Mouse (Mus musculus): ENCODE data around the gene Fbxo28. TPM values are rescaled to one million over a fixed set of nuclear protein-coding genes. Genes with fewer than 3 reads are reported as not detected.

Fbxo28 gene
- total RNA-seq (2021), result 10 to 100 TPM; 48.5 to 51.2 TPM

DNA sequence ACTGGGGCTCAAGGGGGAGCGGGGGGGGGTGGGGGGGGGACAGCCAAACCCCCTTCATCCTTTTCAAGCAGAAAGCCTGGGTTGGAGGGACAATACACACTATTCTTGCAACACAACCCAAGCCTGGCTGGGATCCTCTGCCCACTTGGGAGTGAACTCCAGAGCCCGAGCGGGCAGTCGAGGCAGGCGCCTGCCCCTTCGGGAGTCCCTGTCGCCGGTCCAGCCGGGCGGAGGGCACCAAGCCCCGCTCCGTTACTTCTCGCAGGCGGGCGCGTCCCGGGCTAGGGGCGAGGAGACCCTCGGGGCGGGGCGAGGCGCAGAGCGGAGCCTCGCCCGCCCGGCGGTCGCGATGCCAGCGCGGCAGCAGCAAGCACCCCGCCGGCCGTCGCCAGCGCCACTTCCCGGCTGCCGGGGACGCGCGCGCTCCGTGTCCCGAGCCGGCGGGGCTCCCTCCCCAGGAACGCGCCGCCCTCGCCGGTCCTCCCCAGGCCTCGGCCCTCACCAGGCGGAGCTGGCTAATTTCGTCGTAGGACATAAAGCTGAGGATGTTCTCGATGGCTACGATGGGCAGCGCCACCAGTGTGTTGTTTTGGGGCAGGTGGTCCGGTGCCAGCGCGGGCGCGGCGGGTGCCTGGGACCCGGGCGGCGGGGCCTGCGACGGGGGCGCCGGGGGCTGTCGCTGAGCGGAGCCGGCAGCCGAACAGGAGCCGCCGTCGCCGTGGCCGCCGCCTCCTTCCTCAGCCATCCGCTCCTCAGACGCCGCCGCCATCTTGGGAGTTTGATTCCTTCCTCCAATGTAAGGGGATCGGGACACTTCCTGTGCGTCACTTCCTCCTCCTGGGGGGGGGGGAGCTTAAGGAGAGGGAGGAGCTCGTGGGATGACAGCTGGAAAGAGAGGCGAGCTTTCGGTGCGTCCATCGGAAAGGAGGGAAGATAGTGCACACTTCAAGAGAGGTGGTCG is at the start of gene Fbxo28:
Gene Fbxo28 (minus strand): TSS at position 809 of the 961 bp plus-strand sequence.
- peak; percentile 82 to 83 for DNase-seq

DNA sequence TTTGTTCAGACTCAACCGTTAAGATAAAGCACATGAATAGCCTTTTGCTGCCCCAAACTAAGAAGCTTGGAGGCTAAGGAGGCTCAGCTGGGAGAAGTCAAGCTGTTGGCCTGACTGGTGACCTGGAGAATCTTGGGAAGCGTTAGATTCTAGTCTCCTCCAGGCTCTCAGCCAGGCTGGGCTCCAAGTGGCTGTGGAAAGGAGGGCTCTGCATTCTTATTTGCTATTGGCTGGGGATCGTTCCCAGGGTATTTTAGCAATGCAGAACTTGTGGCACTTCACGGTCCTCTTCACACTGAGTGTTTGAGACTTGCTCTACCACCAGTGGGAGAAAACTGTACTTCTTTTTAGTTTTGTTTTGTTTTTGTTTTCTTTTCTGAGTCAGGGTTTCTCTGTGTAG is 47.3 kb upstream of the Fbxo28 start:
- DNase-seq, result no peak

DNA sequence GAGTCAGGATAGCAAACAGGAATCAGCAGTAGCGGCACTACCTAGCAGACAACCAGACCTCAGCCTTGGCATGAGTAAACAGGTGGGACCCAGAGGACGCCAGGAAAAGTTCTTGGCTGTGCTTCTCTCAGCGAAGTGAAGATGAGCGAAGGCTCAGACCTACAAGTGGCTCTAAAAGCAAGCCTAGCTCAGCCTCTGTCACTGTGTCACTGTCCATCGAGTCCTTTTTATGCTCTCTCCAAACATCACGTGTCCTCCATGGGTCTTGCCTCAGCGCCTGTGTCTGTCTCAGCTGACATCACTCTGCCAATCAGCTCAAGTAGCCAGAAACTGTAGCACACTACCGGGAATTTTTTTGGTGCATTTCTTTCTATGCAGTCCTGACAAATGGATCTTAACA is 45.0 kb upstream of the Fbxo28 start:
- no peak for DNase-seq

DNA sequence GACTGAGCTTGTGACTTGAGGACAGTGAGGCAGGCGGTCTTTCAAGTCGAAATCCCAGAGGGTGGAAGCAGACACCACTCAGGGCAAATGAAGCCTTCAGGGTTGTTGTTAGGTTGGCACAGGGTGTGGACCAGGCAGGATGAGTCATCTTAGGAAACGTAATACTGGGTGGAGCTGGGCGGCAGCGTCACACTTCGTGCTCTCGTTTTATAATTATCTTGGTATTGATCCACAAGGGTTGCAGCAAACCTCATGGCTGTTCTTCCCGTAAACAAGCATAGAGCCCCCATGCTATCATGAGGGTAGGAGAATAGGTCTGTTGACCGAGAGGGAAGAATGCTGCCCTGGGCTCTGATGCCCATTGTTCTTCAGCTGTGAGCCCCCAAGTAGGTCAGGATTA is 41.7 kb upstream of the Fbxo28 start:
- no peak for DNase-seq

DNA sequence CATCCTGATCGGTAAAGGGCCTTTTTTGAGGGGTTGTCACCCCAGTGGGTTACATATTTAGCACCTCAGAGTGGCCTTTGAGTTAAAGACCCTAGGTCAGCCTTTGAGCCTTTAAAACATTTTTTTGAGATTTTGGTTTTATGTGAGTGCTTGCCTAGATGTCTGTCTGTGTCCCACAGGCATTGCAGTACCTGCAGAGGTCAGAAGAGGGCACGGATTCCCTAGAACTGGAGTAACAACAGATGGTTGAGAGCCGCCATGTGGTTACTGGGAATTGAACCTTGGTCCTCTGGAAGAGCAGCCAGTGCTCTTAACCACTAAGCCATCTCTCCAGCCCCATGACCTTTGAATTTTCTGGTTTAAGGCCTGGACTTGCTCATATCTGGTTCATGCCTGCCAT is 39.9 kb upstream of the Fbxo28 start:
- no peak for DNase-seq

DNA sequence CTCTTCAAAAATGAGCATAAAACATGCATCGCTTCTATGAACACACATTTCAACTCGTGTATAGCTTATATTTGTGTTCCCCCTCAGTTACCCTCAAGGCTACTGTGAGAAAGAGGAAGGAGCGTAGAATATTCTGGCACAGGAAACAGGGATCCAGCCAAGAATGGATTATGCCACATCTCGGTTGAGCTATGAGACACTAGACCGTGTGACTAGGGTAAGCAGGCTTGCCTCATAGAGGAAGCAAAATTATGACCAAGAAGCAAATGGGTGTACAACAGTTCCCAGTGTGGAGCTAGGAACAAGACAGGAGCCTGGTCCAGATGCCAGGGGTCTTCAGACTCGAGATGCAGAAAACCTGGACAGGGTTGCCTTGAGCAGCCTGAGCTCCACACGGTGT is 39.3 kb upstream of the Fbxo28 start:
- DNase-seq, result no peak

DNA sequence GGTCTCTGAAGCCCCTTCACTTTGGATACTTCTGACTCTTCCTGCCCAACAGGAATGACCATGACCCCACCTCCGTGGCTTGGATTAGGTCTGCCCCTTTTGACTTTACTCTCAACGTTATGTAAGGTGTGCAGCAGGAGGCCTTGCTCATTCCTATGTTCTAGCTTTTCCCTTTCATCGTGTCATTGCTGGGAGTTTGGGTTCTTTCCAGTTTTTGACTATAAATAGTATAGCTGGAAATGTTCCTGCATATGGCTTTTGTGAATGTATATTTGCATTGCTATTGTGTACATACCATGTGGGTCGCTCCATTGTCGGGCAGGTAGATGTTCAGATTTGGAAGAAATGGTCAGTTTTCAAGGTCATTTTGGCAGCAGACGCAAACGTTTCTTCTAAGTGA is 37.4 kb upstream of the Fbxo28 start:
- no peak for DNase-seq

DNA sequence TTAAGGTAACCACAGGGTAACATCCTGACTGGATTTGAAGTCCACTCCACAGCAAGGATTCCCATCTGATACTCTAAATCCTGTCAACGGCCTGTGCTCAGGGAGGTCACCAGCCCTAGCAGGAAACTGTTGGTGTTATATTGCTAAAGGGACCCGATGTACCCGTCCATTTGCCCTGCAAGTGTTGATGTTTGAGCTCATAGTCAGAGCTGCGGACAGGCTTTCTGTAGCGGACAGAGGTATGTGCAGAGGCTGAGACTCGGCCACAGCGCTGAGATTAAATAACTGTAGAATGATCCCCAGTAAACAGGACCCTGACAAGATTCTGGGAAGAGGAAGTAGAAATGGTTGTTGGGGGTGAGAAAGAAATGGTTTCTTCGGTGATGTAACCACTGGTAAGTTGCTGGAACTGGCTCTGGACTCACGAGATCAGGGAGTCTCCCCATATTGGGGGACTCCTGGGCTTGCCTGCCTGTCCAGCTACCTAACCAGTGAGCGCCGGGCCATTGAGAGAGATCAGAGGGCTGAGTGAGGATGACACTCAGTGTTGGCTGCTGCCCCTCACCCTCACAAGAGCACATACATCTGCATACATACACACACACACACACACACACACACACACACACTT is 36.9 kb upstream of the Fbxo28 start:
- no peak for DNase-seq

DNA sequence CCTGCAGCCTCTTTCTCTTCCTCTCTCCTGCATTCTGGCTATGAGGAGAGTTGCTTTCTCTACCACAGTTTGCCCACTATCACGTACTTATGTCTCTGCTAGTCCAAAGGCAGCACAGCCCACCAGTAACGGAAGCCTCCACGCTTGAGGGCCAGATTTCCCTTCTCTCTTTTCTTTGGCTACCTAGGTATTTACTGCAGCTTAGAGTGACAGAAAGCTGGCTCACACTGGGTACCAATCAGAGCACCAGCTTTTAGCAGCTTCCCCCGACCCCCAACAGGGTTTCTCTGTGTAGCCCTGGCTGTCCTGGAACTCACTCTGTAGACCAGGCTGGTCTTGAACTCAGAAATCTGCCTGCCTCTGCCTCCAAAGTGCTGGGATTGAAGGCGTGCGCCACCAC is 36.1 kb upstream of the Fbxo28 start:
- DNase-seq, result no peak

DNA sequence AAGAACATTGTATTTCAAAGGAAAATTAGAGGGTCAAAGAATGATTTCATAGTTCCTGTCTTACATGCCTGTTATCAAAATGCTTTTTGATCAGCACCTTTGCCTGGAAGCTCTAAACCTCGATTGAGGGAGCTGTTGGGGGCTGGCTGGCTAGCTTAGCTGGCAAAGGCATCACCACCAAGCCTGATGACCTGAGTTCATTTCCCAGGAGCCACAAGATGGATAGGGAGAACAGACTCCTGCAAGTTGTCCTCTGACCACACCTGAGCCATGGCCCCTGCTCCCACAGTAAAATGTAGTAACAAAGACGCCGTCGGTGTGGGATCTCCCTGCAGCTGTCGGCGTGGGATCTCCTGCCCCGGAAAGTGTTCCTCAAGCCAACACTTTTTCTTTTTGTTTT is 35.4 kb upstream of the Fbxo28 start:
- no peak for DNase-seq

DNA sequence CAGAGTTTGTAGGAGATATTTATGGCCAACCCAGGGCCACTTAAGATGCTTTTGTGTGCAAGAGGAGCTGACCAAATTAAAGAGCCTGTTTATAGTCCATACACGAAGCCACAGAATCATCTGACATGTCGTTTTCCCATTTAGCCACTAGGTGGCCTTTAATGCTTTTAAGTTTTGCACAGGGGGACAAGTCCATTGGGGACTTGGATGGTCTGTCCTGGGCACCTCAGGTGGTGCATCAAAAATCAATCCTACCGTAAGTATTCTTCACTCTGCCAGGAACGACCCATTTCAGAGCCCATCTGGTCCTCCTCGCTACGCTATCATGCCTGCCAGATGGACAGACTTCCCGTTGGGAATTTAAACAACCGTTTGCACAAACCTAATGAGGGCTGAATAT is 34.8 kb upstream of the Fbxo28 start:
- DNase-seq, result peak; percentile 7 to 10

DNA sequence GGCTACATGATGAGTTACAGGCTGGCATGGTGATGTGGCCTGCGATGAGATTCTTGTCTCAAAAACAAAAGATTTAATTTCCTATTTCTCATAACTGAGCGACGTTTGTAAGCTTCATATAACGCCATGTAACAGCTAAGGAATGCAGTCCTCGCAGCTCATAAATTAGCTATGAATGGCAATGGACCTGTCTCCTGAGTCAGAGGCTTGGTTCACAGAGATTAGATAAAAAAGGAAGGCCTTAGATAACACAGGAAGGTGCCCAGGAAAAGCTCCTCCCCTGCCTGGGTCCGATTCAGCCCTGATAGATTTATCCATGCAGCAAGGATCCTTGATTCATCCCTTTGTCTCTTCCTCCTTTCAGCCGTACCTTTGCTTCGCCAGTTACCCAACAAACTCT is 30.5 kb upstream of the Fbxo28 start:
- no peak for DNase-seq

DNA sequence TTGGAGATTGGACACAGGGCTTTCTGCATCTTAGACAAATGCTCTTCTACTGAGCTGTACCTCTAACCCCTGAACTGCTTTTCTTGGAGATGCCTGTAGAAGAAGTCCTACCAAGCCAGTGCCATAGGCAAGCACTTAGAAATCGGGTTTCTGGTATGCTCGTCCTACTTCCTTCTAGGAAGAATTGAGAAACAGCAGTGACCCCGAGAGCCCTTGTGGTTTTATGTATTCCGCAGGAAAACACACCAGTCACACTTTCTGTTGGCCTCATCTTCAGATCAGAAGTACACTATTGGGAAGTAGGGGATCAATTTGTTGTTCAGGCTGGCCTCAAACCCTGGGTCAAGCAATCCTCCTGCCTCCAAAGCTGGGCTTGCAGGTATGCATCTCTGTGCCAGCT is 28.0 kb upstream of the Fbxo28 start:
- DNase-seq, result no peak

DNA sequence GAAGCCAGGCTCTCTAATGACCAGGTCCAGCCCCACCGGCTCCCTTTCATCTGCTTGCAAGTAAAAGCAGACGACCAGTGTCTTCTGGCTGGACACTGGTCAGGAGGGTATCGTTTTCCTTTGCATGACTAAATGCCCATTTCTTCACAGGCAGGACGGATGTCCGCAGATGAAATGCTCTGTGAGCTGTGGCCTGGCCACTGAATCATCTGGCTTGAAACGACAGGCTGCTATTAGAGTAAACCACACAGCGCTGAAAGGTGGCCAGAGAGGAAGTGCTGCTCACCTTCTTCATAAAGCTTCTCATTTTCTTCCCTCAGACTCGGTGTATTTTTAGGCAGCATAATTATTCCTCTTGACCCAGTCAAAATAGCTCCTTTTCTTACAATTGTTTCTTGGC is 27.4 kb upstream of the Fbxo28 start:
- no peak for DNase-seq

DNA sequence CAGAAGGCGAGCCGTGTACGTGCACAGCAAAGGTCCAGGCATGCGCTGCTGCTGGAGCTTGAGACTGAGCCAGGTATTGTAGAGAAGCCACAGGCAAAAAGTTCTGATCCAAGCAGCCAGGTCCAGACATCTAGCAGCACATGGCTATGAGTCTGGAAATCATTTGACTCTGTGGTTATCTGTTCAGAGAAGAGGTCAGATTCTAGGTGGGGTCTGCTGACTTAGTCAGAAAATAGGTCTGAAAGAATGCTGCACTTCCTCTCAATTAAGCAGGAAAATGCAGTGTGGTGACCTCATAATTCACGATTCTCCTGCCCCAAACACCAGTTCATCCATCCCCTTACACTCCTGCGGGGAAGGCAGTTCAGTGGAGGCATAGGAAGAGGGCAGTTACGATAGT is 26.9 kb upstream of the Fbxo28 start:
- DNase-seq, result no peak

DNA sequence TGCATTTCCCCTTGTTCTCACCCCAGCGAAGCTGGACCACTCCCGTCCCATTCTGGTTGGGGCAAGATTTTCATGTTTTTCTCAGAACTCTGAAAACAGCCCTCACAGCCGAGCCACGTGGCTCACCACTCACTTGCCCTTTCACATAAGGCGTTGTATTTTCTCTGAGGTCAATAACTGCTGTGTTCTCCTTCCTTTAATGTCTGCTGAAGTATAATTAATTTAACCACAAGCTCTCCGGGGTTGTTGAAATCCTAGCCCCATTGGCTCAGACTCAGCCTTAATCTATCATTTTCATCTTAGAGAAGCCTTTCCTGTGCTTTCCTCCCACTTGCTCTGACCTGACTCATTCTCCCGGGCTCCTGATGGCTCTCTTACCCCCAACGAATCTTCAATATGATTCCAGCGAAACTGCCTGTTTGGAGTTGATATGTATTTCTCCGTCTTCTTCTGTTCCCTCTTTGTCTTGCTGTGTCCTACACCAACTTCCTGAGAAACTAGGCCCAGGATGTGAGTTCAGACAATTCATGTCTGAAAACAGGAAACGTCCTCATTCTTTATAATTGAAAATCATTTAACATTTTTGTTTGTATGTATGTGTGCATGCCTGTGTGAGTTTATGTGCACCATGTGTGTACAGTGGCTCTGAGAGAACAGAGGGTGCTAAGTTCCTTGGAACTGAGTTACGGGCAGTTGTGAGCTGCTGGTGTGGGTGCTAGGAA is 22.4 kb upstream of the Fbxo28 start:
- no peak for DNase-seq

DNA sequence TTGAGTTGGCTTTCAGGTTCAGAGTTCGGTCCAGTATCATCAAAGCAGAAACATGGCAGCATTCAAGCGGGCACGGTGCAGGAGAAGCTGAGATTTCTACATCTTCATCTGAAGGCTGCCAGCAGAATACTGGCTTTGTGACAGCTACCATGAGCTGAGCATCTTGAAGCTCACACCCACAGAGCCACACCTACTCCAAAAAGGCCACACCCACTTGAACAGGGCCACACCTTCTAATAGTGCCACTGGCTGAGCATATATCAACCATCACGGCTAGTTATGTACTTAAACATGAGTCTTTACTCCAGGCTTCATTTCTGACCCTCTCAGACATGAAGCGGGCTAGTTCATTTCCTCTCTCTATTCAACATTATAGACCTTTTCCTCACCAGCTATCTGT is 21.3 kb upstream of the Fbxo28 start:
- DNase-seq, result no peak

DNA sequence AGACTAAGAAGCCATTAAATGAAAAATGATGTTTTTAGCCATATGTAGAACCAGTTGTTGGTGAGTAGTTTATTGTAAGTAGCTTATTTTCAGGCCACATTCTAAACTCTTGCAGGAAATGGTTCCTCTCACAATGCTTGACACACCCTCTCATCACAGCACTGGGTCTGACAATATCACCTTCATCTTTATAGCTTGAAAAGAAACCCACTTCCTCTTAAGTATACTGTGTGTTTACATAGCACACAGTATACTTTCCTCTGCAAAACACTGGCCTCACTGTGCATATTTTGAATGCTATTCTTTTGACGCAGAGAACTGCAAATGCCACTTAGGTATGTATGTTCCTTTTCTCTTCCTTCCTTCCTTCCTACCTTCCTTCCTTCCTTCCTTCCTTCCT is 16.7 kb upstream of the Fbxo28 start:
- no peak for DNase-seq

DNA sequence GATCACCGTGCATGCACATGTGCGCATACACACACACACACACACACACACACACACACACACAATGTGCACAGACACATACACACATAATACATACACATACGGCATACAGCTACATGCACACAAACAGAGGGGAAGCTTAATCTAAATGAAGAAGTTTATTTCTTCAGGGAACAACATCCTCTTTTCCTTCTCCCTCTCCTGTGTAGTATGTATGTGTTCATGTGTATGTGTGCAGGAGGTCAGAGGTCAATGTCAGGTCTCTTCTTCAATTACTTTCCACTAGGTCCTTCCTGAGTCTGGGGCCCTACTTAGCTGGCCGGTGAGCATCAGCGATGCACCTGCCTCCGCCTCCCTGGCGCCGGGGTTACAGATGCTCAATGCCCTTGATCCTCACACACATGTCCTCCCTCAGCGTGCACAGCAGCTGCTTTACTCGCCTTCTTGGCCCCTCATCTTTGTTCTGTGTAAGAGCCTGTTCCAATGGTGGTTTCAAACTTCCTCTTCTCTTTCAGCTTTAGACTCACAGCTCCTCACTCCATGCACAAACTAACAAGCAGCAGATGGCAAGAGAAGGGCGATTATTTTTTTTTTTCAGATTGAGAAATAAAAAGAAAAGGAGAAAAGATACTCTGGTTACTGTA is 13.2 kb upstream of the Fbxo28 start:
- DNase-seq, result no peak

DNA sequence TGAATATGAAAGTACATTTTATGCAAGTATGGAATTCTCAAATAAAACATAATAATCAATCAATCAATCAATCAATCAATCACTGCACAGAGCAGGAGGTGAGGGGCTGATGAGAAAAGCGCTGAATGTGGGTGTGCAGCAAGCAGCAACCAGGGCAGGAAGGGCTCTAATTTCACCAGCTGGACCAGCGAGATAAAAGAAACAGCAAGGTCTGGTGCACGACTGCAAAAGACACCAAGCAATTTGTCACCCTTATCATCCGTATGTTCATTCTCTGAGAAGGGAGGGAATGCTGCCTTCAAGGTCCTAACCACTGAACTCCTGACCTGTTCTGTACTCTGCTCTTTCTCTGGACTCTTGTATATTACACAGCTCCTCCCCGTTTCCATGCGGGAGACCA is 8.1 kb upstream of the Fbxo28 start:
- no peak for DNase-seq

DNA sequence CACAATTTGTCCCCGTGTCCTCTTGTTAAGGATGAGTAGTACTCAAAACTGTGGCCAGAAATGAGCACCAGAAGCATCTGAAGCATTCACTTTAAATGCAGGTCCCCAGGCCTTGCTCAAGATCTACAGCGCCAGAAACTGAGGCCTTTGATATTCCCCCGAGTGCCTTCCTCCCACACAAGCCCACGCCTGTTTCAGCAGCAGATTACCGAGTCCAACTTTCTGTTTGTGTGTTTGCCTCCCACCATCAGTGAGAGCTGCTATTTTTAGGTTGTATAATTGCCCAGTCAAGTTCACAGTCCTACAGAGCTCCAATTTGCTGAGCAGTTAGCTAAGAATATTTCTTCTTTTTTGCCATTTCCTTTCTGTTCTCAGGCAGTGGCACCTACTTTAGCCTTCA is 5.1 kb upstream of the Fbxo28 start:
- peak in 1 of 2 experiments; percentile 32 for DNase-seq

DNA sequence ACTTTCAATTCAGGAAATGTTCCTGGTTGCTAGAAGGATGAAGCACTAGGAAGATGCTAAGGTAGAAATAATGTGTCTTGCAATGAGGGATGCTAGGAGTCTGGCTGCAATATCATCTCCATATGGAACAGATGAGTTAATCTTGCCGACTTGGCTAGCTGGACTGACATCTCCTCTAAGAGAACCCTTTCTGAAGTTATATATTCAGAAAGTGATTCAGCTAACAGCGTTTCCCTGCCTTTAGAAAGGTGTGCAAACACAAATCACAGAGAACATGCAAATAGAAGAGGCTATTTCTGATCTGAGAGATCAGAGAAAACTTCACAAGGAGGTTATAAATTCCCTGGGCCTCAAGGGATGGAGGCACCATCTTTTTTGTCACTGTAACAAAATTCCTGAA is 4.4 kb upstream of the Fbxo28 start:
- no peak for DNase-seq

DNA sequence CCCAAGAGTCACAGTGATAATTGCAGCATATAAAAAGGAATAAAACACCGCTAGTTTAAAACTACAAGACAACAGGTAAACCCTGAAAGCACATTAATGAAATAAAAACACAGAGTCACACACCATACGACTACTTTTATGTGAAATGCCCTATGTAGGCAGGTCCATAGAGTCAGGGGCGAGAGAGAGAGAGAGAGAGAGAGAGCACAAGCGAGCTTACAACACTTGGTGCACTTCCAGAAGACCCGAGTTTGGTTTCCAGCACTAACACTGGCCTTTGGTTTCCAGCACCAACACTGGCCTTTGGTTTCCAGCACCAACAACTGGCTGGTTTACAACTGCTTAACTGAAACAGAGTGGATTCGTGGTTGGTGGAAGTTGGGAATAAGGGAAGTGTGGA is 564 bp upstream of the Fbxo28 start:
- DNase-seq, result no peak

Measured in layer of hippocampus, postnatal 36 days (tissue).